Mouse (Mus musculus): Measurements from ENCODE around the gene Cep250. TPM values are rescaled to one million over a fixed set of nuclear protein-coding genes. Genes with fewer than 3 reads are reported as not detected.

Gene Cep250
- polyA plus RNA-seq, 1 experiment from 2014 or later = 21.6 TPM

GRCm38 (mm10) chr2:155945124-155945523 is 11.1 kb upstream of the Cep250 start, which contains the start of gene Gdf5:
Gdf5 (minus strand) TSS chr2:155945367.
- Histone ChIP-seq H3K27me3 (ENCODE audit: insufficient read depth, poor library complexity, severe bottlenecking) (peaks cover 16% of the 10 kb centered on the region), H3K9me3 (no peaks in the 10 kb centered on the region), H3K4me3 (no peak within 1 kb of the TSS), H3K36me3 (no peaks in the 10 kb centered on the region), H3K4me1 (replicated peaks) (peaks cover 44% of the 10 kb centered on the region), H3K27ac (peak within 1 kb of the TSS; percentile 45; the same call in 1 of the 2 replicates)
- 57% methylated on average over 13 of the region's 13 CpGs for WGBS
- DNase-seq (ENCODE audit: low spot score) = no peak

DNA sequence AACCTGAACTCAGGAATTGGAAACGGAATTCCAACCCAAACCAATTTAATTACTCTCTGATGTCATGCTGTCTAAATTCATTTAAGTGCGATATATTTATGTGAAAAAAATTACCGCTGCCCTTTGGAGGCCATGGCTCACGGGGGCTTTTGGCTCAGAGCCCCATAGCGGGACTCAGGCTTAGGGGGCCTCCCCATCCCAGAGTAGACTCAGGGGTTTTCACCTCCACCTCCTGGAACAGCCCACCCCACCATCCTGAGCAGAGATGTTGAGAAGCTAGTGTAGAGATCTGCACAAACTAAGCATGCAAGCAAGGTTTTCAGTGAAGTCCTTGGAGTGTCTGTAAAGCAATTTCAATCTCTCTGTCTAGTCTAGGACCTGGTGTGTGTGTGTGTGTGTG is 10.7 kb upstream of the Cep250 start:
- WGBS = 78% methylated on average over 5 of the region's 5 CpGs
- H3K27me3 ChIP-seq (ENCODE audit: insufficient read depth, poor library complexity, severe bottlenecking) = peaks cover 16% of the 10 kb centered on the region
- H3K4me1 ChIP-seq (replicated peaks) = peaks cover 44% of the 10 kb centered on the region
- H3K36me3 ChIP-seq = no peaks in the 10 kb centered on the region
- H3K4me3 ChIP-seq = no peak overlapping the region
- no peak overlapping the region for H3K27ac ChIP-seq
- no peak for DNase-seq (ENCODE audit: low spot score)
- no peaks in the 10 kb centered on the region for H3K9me3 ChIP-seq

DNA sequence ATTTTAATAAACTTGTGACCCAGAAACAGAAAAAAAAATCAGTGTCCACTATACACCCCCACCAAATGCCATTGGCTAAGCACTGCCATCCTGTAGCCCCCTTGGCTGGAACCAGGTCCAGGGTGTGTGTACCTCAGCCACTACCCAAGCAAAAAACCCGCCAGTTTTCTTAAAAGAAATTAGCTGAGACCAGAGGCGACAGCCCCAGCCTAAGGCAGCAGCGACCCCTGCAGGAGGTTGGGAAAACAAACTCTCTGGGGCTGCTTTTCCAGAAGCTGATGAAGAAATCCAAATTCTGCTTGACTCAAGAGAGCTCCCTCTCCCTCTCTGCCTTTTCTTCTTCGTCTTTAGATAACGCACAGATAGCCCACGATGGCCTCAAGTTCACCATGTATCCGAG is 10.2 kb upstream of the Cep250 start:
- no peak overlapping the region; the same call in 1 of the 2 replicates for H3K27ac ChIP-seq
- H3K4me3 ChIP-seq = no peak overlapping the region
- WGBS = 4% methylated on average over 7 of the region's 7 CpGs
- H3K4me1 ChIP-seq (replicated peaks) = peaks cover 41% of the 10 kb centered on the region
- H3K27me3 ChIP-seq (ENCODE audit: insufficient read depth, poor library complexity, severe bottlenecking) = peaks cover 16% of the 10 kb centered on the region
- H3K36me3 ChIP-seq = no peaks in the 10 kb centered on the region
- no peaks in the 10 kb centered on the region for H3K9me3 ChIP-seq
- peak; percentile 67 for DNase-seq (ENCODE audit: low spot score)

GRCm38 (mm10) chr2:155946499-155946898 is 9.8 kb upstream of the Cep250 start:
- Histone ChIP-seq H3K4me3 (no peak overlapping the region), H3K9me3 (no peaks in the 10 kb centered on the region), H3K27ac (no peak overlapping the region; the same call in 1 of the 2 replicates), H3K27me3 (ENCODE audit: insufficient read depth, poor library complexity, severe bottlenecking) (peaks cover 16% of the 10 kb centered on the region), H3K36me3 (no peaks in the 10 kb centered on the region), H3K4me1 (replicated peaks) (peaks cover 41% of the 10 kb centered on the region)
- 6% methylated on average over 4 of the region's 4 CpGs for WGBS
- DNase-seq (ENCODE audit: low spot score) = no peak

DNA sequence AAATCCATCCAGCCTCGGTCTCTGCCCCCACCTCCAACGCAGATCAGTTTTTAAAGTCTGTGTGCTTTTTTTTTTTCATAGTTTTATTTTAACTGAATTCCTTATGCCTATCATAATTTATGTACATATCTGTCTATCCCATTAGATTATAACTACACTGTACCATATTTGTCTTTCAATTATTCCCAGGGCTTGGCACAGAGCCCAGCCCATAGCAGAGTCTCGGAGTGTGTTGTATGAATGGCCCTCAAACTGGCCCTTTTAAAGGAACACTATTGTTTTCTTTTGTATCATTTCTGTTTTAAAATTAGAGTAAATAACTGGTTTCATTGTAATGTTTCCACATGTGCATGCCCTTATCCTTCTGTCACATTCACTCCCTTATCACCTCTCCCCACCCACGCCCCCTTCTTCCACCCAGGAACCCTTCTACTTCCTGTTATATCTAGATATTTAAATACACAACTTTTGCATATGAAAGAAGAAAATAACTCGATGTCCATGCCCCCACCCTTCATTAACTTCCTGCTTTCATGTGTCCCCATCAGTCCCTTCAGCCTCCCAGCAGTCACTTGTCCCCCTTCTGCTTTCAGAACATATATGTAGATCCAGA is 8.8 kb upstream of the Cep250 start:
- no peak for DNase-seq (ENCODE audit: low spot score)
- no peaks in the 10 kb centered on the region for H3K9me3 ChIP-seq
- peaks cover 16% of the 10 kb centered on the region for H3K27me3 ChIP-seq (ENCODE audit: insufficient read depth, poor library complexity, severe bottlenecking)
- no peak overlapping the region for H3K4me3 ChIP-seq
- H3K36me3 ChIP-seq = no peaks in the 10 kb centered on the region
- no peak overlapping the region for H3K27ac ChIP-seq
- H3K4me1 ChIP-seq (replicated peaks) = peaks cover 41% of the 10 kb centered on the region
- WGBS = 81% methylated on average over 5 of the region's 5 CpGs

DNA sequence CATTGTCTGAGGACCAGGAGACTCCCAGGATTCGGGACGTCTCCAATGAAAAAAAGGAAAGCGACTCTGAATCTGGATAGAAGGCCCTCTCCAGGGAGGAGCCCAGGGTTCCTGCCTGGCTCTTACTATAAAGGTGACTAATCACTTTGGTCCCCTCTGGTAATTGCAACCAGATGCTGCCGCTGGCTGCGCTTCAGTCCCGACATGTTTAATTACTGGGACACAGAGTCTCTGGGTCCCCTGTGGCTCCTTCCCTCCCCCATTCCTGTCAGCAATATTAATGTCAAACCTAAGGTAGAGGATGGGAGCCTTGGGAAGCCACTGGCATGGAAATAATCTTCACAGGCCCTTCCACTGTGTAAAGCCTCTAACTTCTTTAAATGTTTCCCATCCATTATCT is 6.9 kb upstream of the Cep250 start:
- peak; percentile 45 for DNase-seq (ENCODE audit: low spot score)

GRCm38 (mm10) chr2:155952006-155952405 is 4.3 kb upstream of the Cep250 start:
- no peak overlapping the region for H3K27ac ChIP-seq
- H3K36me3 ChIP-seq = no peaks in the 10 kb centered on the region
- H3K9me3 ChIP-seq = no peaks in the 10 kb centered on the region
- H3K4me1 ChIP-seq (replicated peaks) = peaks cover 8% of the 10 kb centered on the region; the same call in 1 of the 2 replicates
- peak; percentile 40 for DNase-seq (ENCODE audit: low spot score)
- H3K27me3 ChIP-seq (ENCODE audit: insufficient read depth, poor library complexity, severe bottlenecking) = peaks cover 8% of the 10 kb centered on the region; the same call in 1 of the 2 replicates
- H3K4me3 ChIP-seq = no peak overlapping the region

More for the DNA sequence above, 6.9 kb upstream of the Cep250 start:
- peaks cover 26% of the 10 kb centered on the region for H3K4me1 ChIP-seq (replicated peaks)
- H3K9me3 ChIP-seq = no peaks in the 10 kb centered on the region
- WGBS = 31% methylated on average over 6 of the region's 6 CpGs
- H3K27me3 ChIP-seq (ENCODE audit: insufficient read depth, poor library complexity, severe bottlenecking) = peaks cover 16% of the 10 kb centered on the region
- no peak overlapping the region for H3K27ac ChIP-seq
- no peak overlapping the region for H3K4me3 ChIP-seq
- no peaks in the 10 kb centered on the region for H3K36me3 ChIP-seq

- H3K4me3 ChIP-seq = no peak overlapping the region
- H3K36me3 ChIP-seq = peaks cover 57% of the 10 kb centered on the region
- whole genome bisulfite sequencing = 93% methylated on average over 5 of the region's 5 CpGs
- no peak for DNase-seq (ENCODE audit: low spot score)
- peaks cover 11% of the 10 kb centered on the region for H3K4me1 ChIP-seq (replicated peaks)
- no peaks in the 10 kb centered on the region for H3K27me3 ChIP-seq (ENCODE audit: insufficient read depth, poor library complexity, severe bottlenecking)
- H3K27ac ChIP-seq = no peak overlapping the region
- H3K9me3 ChIP-seq = no peaks in the 10 kb centered on the region
Measured at GRCm38 (mm10) chr2:155959981-155960380, 3.7 kb downstream of the Cep250 start.

DNA sequence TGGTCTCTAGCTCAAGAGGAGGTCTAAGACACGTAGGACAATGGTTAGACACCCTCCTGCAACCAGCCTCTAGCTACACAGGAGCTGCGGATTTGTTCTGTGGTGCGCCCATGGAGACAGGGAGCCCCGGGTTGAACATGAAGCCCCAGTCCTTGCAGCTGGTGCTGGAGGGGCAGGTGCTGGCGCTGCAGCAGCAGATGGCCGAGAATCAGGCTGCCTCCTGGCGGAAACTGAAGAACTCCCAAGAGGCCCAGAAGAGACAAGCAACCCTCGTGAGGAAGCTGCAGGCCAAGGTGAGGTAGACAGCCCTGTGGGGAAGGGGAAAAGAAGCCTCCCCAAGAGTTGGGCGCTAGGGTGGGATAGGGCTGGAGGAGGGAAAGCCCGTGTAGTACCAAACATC is 5.6 kb downstream of the Cep250 start:
- WGBS = 82% methylated on average over 10 of the region's 10 CpGs
- Histone ChIP-seq H3K27ac (no peak overlapping the region), H3K4me3 (no peak overlapping the region), H3K36me3 (peaks cover 76% of the 10 kb centered on the region), H3K4me1 (replicated peaks) (peaks cover 11% of the 10 kb centered on the region), H3K27me3 (ENCODE audit: insufficient read depth, poor library complexity, severe bottlenecking) (no peaks in the 10 kb centered on the region), H3K9me3 (no peaks in the 10 kb centered on the region)
- DNase-seq (ENCODE audit: low spot score) = no peak

DNA sequence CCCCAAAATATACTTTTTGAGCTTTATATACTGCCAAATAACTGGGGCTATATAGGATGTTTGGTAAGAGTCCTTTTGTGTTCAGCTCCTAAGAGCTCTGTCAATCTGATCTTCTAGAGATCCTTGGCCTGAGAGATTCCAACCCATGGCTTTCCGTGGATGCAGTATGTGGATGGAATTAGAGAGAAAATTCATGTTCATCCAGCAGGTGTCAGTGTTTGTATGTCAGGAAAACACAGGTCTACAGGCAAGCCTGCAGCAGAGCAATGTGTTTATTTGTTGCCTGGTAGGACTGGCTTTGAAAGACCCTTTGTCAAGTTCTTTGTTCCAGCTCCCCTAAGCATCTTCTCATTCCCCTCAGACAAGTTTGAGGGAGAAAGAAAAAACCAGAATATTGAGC is 6.7 kb downstream of the Cep250 start:
- Histone ChIP-seq H3K27me3 (ENCODE audit: insufficient read depth, poor library complexity, severe bottlenecking) (no peaks in the 10 kb centered on the region), H3K4me3 (no peak overlapping the region), H3K4me1 (replicated peaks) (0 out of 2 replicates have a peak, but pooled peaks cover 4% of the 10 kb centered on the region), H3K9me3 (no peaks in the 10 kb centered on the region), H3K27ac (no peak overlapping the region), H3K36me3 (peaks cover 87% of the 10 kb centered on the region)
- 59% methylated on average over 1 of the region's 1 CpGs for WGBS
- DNase-seq (ENCODE audit: low spot score) = no peak

GRCm38 (mm10) chr2:155973348-155973747 is 17.1 kb downstream of the Cep250 start:
- DNase-seq (ENCODE audit: low spot score) = no peak
- Histone ChIP-seq H3K27ac (no peak overlapping the region), H3K9me3 (no peaks in the 10 kb centered on the region), H3K4me3 (no peak overlapping the region), H3K36me3 (peaks cover 95% of the 10 kb centered on the region), H3K4me1 (replicated peaks) (no peaks in the 10 kb centered on the region), H3K27me3 (ENCODE audit: insufficient read depth, poor library complexity, severe bottlenecking) (no peaks in the 10 kb centered on the region)
- WGBS = 87% methylated on average over 6 of the region's 6 CpGs

DNA sequence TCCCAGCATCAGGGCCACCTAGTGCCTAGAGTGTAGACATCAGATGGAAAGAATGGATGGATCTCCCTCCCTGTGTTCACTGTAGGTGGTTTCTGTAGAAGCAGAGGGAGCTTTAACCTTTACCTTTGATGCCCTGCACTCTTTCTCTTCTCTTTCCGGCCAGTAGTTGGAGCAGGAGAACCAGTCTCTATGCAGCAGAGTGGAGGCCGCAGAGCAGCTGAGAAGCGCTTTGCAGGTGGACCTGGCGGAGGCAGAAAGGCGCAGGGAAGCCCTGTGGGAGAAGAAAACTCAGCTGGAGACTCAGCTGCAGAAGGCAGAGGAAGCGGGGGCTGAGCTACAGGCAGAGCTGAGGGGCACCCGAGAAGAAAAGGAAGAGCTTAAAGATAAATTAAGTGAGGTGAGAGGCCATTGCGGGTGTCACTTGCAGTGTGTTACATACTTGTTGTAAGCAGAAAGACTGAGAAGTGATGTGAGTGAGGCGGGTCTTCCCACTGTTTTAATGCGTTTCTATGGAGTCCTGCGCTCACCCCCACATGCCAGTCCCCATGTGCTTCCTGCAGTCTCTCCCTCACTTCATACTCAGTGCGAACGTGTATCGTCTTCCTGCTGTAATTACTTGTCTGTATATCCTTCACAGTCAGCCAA is 18.0 kb downstream of the Cep250 start:
- Histone ChIP-seq H3K36me3 (peaks cover 95% of the 10 kb centered on the region), H3K4me3 (no peak overlapping the region), H3K4me1 (replicated peaks) (no peaks in the 10 kb centered on the region), H3K27ac (no peak overlapping the region), H3K27me3 (ENCODE audit: insufficient read depth, poor library complexity, severe bottlenecking) (no peaks in the 10 kb centered on the region), H3K9me3 (no peaks in the 10 kb centered on the region)
- no peak for DNase-seq (ENCODE audit: low spot score)
- WGBS = 82% methylated on average over 14 of the region's 14 CpGs

- no peak for DNase-seq (ENCODE audit: low spot score)
- 85% methylated on average over 5 of the region's 5 CpGs for WGBS
- Histone ChIP-seq H3K4me1 (replicated peaks) (no peaks in the 10 kb centered on the region), H3K4me3 (no peak overlapping the region), H3K9me3 (no peaks in the 10 kb centered on the region), H3K36me3 (peaks cover 98% of the 10 kb centered on the region), H3K27me3 (ENCODE audit: insufficient read depth, poor library complexity, severe bottlenecking) (no peaks in the 10 kb centered on the region), H3K27ac (no peak overlapping the region)
Measured at GRCm38 (mm10) chr2:155979328-155979991, 23.2 kb downstream of the Cep250 start.

Data from hindbrain, embryonic 10.5 days (tissue).